Mouse (Mus musculus): ENCODE data around the gene Fbrs. TPM values are rescaled to one million over a fixed set of nuclear protein-coding genes. Genes with fewer than 3 reads are reported as not detected.
"Not testable (repeated sequence)": the region's sequence is repeated elsewhere in the genome, so short reads cannot be mapped to it uniquely, and the experiment has no call there.

Gene Fbrs
- 27.9 to 55.8 TPM (median 33.5 TPM) in 3 replicates for total RNA-seq (2017)

GRCm38 (mm10) chr7:127478635-127479317 is at the start of gene Fbrs:
Gene Fbrs, plus strand, starts transcription at chr7:127479199.
- ATAC-seq (replicated peaks; ENCODE audit: insufficient number of reproducible peaks, low FRiP score, low TSS enrichment, poor library complexity, severe bottlenecking): peak; percentile 33

DNA sequence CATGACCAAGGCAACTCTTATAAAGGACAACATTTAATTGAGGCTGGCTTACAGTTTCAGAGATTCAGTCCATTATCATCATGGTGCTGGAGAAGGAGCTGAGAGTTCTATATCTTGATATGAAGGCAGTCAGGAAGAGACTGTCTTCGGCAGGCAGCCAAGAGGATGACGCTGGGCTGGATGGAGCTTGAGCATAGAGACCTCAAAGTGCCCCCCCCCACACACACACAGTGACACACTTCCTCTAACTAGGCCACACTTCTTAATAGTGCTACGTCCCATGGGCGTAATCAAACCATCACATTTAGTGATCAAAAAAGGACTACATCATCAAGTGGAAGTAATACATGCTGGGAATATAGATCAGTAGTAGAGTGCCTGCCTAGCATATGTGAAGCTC is 43.8 kb upstream of the Fbrs start:
- no peak for ATAC-seq (replicated peaks; ENCODE audit: insufficient number of reproducible peaks, low FRiP score, low TSS enrichment, poor library complexity, severe bottlenecking)

DNA sequence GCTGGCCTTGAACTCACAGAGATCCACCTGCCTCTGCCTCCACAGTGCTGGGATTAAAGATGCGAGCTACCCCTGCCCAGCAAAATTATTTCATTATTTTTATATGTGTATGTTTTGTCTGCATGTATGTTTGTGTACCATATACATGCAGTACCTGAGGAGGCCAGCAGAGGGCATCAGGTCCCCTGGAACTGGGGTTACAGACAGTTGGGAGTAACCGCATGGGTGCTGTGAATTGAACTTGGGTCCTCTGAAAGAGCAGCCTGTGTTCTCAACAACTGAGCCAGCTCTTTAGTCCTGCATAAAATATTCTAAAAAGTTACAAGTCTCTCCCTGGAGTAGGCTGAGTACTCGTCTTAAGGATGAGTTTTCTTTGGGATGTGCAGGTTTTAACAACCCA is 41.3 kb upstream of the Fbrs start:
- no peak for ATAC-seq (replicated peaks; ENCODE audit: insufficient number of reproducible peaks, low FRiP score, low TSS enrichment, poor library complexity, severe bottlenecking)

DNA sequence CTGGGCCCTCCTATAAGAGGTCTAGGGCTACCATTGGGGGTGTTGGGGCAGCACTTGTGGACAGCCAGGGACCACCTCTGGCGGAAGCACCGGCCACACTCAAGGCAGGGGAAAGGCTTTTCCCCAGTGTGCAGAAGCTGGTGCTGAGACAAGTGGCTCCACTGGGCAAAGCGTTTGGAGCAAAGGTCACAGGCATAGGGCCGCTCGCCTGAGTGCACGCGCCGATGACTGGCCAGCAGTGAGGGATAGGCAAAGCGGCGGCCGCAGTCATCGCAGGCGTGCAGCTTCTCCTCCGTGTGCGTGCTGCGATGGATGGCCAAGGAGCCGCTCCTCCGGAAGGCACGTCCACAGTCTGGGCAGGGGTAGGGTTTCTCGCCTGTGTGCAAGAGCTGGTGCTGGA is 35.0 kb upstream of the Fbrs start:
- ATAC-seq (replicated peaks; ENCODE audit: insufficient number of reproducible peaks, low FRiP score, low TSS enrichment, poor library complexity, severe bottlenecking): no peak

- peak; percentile 99 for ATAC-seq (replicated peaks; ENCODE audit: insufficient number of reproducible peaks, low FRiP score, low TSS enrichment, poor library complexity, severe bottlenecking)
Observed at GRCm38 (mm10) chr7:127448521-127449300, 30.3 kb upstream of the Fbrs start, which contains the start of gene Zfp689. Gene Zfp689, minus strand, starts transcription at chr7:127449158.

- no peak for ATAC-seq (replicated peaks; ENCODE audit: insufficient number of reproducible peaks, low FRiP score, low TSS enrichment, poor library complexity, severe bottlenecking)
Observed at GRCm38 (mm10) chr7:127449966-127450365, 29.0 kb upstream of the Fbrs start.

DNA sequence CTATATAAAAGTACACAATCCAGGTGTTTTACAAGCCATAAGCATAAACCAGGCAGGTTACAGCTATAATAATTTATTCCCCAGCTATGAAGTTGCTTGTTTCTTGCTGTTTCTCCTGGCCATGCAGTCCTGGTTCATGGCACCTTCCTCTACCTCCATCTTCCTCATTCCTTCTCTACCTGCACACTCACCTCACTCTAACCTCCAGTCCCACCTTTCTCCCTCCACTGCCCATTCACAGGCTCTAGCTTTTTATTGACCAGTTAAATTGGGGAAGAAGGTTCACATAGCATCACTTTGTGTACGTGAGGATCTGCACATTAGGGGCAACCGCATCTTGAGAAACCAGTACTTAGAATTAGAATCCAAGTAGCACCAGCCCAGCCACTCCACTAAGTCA is 25.9 kb upstream of the Fbrs start:
- no peak for ATAC-seq (replicated peaks; ENCODE audit: insufficient number of reproducible peaks, low FRiP score, low TSS enrichment, poor library complexity, severe bottlenecking)

- ATAC-seq (replicated peaks; ENCODE audit: insufficient number of reproducible peaks, low FRiP score, low TSS enrichment, poor library complexity, severe bottlenecking): no peak
Observed at GRCm38 (mm10) chr7:127454905-127455304, 24.1 kb upstream of the Fbrs start.

DNA sequence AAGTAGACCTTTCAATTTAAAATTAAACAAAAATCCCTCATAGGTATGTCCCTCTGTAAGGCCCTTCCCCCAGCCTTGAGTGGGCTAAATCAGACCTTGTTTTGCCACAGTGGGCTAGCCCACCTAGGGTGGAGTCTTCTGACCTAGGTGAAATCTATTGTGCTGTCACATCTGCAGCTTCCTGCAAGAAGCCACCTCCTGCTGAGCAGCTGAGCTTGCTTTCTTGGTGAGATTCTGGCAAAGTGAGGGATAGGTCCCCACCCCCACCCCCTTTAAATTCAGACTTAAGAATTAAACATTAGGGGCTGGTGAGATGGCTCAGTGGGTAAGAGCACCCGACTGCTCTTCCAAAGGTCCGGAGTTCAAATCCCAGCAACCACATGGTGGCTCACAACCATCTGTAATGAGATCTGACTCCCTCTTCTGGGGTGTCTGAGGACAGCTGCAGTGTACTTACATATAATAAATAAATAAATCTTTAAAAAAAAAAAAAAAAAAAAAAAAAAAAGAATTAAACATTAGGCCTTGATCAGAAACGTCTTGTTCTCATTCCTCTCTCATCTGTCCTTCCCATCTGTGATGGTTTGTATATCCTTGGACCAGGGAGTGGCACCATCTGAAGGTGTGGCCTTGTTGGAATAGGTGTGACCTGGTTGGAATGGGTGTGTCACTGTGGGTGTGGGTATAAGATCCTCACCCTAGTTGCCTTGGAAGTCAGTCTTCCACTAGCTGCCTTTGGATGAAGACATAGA is 20.5 kb upstream of the Fbrs start:
- ATAC-seq (replicated peaks; ENCODE audit: insufficient number of reproducible peaks, low FRiP score, low TSS enrichment, poor library complexity, severe bottlenecking): not testable (repeated sequence)

GRCm38 (mm10) chr7:127459311-127459710 is 19.7 kb upstream of the Fbrs start, which contains the start of gene Prr14:
Gene Prr14, plus strand, starts transcription at chr7:127459611.
- ATAC-seq (replicated peaks; ENCODE audit: insufficient number of reproducible peaks, low FRiP score, low TSS enrichment, poor library complexity, severe bottlenecking): not testable (repeated sequence)

GRCm38 (mm10) chr7:127465191-127465590 is 13.8 kb upstream of the Fbrs start:
- no peak for ATAC-seq (replicated peaks; ENCODE audit: insufficient number of reproducible peaks, low FRiP score, low TSS enrichment, poor library complexity, severe bottlenecking)

- ATAC-seq (replicated peaks; ENCODE audit: insufficient number of reproducible peaks, low FRiP score, low TSS enrichment, poor library complexity, severe bottlenecking): not testable (repeated sequence)
Observed at GRCm38 (mm10) chr7:127465670-127466069, 13.3 kb upstream of the Fbrs start.

DNA sequence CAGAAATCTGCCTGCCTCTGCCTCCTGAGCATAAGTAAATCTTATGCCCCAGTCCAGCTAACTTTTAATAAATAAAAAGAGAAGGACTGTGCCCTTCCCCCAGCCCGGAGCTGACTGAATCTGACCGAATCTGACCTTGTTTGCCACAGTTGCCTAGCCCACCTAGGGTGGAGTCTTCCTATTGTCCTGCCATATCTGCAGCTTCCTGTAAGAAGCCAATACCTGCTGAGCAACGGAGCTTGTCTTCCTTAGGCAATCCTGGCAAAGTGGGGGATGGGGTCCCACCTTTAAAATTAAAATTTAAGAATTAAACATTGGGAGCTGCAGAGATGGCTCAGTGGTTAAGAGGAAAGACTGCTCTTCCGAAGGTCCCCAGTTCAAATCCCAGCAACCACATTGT is 12.4 kb upstream of the Fbrs start:
- ATAC-seq (replicated peaks; ENCODE audit: insufficient number of reproducible peaks, low FRiP score, low TSS enrichment, poor library complexity, severe bottlenecking): no peak

DNA sequence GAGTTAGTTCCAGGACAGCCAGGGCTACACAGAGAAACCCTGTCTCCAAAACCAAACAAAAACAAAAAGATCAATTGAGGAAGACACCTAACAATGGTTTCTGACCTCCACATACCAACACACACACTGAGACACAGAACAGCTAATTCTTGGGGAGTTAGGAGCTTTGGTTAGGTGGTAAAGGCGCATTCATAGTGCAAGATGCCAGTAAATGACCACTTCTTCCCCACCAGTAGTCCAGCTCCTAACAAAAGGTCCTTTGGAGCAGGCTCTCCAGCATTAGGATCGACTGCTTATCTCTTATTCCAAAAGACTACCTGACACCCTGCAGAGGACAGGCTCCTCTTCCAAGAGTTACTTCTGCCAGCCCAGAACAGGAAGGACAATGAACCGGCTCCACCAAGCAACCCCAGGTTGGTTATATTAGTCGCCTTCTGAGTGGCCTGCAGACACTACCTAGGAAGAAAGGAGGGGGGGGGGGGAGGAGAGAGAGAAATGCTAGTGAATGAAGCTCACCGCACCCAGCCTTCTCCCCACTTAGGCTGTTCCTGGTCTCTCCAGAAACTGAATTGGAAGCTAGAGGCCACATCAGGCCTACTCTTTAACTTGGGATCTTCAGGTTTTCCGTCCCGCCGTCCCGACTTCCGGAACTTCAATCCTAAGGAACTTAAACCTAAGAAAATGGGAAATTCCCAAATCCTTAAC is 8.8 kb upstream of the Fbrs start:
- no peak for ATAC-seq (replicated peaks; ENCODE audit: insufficient number of reproducible peaks, low FRiP score, low TSS enrichment, poor library complexity, severe bottlenecking)

DNA sequence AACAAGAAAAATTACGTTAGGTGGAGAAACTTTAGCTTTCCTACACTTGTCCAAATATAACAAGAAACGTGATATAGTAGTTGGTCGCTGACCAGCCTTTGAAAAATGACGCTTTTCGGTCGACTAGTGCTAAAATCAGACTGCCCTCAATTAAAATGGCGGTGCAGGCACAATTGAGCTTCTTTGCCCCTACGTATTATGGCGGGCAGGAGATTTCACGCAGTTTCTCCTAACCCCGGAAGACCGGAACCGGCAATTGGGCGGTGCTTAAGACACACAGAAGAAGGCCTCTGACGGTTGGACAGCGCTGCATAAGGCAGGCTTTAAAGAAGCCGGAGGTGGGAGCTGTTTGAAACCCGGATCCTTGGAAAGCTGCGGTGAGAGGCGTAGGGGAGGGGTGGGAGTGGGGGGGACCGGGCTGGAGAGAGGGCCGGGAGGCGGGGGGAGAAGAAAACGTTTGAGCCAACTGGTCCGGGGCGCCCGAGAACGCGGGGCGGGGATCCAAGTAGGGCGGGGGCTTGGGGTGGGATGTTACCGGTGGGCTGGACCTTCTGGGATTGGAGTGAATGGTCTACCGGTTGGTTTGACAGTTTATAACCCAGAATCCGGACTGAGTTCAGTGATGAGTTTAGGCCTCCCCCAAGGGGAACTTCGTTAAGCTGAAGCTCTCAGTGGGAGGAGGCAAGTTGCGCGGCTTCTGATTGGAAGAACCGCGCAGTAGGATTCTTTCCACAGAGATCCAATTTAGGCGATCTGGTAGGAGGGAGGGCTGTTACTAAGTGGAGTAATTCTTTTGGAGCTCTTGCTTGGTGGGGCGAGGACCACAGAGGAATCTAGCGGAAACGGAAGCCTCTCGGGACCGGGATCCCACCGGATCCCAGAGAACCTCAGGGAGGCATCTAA is 8.0 kb upstream of the Fbrs start:
- ATAC-seq (replicated peaks; ENCODE audit: insufficient number of reproducible peaks, low FRiP score, low TSS enrichment, poor library complexity, severe bottlenecking): peak; percentile 95

- no peak for ATAC-seq (replicated peaks; ENCODE audit: insufficient number of reproducible peaks, low FRiP score, low TSS enrichment, poor library complexity, severe bottlenecking)
Observed at GRCm38 (mm10) chr7:127471646-127472010, 7.4 kb upstream of the Fbrs start.

- ATAC-seq (replicated peaks; ENCODE audit: insufficient number of reproducible peaks, low FRiP score, low TSS enrichment, poor library complexity, severe bottlenecking): no peak
Observed at GRCm38 (mm10) chr7:127472060-127472459, 6.9 kb upstream of the Fbrs start.

DNA sequence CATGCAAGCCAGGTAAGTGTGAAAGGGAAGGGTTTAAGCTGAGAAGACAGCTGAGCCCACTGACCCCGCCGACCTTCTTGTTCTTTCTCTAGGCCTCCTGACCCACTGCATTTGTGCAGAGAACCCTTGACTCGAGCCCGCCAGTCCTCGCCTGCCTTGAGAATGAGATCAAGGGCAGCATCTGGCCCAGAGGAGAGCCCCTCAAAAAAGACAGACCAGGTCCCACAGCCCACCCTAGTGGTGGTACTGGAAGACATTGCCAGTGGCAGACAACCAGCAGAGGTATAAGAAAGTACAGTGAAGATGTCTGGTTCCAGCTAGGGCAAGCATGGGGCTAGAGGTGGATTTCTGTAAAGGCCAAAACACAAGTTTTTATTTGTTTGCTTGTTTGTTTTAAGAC is 5.3 kb upstream of the Fbrs start:
- no peak for ATAC-seq (replicated peaks; ENCODE audit: insufficient number of reproducible peaks, low FRiP score, low TSS enrichment, poor library complexity, severe bottlenecking)
